Mouse (Mus musculus) mouse embryonic stem cell (cell line): Measurements from ENCODE around the gene Tssk3.
"Not testable (repeated sequence)": the region's sequence is repeated elsewhere in the genome, so short reads cannot be mapped to it uniquely, and the experiment has no call there.

Source experiments
- in situ Hi-C, 2 experiments: fragments of 300-500 bp; cut with MboI; formaldehyde crosslinking; loops; 1 replicate in 1 of 2; 3 replicates in 1 of 2; pipeline ENCODE4 v1.14.3; 2019 to 2020; ENCODE audit warnings: low sequenced_read_pairs in 2 of 2, low pct_unique_long_range_greater_than_20kb in 1 of 2, mixed read lengths in 1 of 2; ENCODE audit not compliant: unreplicated experiment in 1 of 2

Gene Tssk3

DNA sequence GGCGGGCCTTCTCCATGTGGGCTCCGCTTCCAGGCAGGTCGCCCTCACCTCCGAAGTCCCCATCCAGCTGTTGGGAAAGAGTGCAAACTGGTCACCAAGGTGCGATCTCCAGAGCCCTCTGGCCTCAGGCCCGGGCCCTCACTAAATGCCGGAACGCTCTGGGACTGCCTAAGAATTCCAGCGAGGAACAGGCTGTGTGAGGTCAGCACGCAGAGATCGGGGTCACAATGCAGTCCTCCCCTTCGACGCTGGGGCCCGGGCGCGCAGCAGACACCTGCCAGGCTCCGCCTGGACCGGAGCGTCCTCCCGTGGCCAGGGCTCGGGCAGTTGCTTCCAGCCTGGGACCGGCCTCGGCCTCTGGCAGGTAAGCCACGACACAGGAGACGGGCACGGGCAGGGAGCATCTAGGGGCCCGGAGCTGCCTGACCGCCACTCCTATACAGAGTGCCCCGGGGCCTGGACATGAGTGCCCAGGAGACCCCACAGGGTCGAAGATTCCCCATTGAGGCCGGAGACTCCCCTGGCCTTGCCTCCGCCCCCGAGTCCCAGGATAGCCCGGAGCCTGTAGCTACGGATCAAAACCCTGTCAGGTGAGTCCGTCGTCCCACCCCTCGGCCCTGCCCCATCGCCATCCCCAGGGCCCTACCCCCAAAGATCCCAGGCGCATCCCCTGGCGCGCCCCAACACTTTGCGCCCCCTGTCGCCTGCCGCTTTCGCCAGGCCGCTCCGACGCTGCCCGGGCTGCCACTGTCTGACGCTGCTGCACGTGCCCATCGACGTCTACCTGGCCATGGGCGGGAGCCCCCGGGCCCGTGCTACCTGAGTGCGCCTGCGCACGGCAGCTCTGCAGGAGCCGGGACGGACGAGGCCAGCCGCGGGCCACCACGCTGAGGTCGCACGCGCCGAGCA lies at the start of gene Tssk3, which contains the start of gene Fam229a:
Gene Tssk3, minus strand, starts transcription at position 51 of the 909 bp plus-strand sequence.
Gene Fam229a, plus strand, starts transcription at position 219 of the 909 bp plus-strand sequence.
- in situ Hi-C loops: no loop called here

GRCm38 (mm10) chr4:129540012-129540411 lies 49.2 kb upstream of the Tssk3 start:
- in situ Hi-C loops: no loop called here

DNA sequence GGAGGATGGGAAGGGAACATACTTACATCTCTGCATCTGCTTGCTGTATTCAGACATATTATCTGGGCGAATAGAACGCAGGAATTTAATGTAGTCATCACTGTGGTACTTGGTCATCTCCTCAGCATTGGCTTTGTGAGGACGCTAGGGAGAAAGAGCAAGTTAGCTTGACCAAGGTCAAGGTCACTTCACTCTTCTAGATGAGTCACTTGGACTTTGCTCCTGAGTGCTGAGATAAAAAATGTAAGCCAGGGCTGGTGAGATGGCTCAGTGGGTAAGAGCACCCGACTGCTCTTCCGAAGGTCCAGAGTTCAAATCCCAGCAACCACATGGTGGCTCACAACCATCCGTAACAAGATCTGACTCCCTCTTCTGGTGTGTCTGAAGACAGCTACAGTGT lies 38.1 kb upstream of the Tssk3 start:
- in situ Hi-C loops: not testable (repeated sequence)

GRCm38 (mm10) chr4:129525889-129526288 lies 35.1 kb upstream of the Tssk3 start:
- in situ Hi-C loops: no loop called here

DNA sequence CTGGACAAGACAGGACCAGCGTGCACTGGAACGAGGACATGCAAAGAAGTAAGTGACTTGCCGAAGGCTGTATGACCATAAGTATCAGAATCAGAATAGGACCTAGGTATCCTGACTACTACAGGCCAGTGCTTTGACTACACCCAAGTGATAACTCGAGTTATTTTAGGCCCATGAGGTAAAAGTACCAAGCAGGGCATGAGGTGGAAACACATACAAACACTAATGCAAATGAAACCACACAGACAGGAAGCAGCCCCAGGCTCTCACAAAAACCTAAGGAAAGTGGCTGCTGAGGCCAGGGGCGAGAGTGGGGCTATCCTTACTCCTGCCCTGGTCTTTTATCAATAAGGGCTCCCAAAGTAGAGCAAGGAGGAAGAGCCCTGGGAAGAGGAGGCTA lies 34.5 kb upstream of the Tssk3 start:
- in situ Hi-C loops: no loop called here

GRCm38 (mm10) chr4:129518519-129518918 lies 27.7 kb upstream of the Tssk3 start:
- in situ Hi-C loops: no loop called here

- in situ Hi-C loops: no loop called here
Measured at GRCm38 (mm10) chr4:129516925-129517324, 26.1 kb upstream of the Tssk3 start.

DNA sequence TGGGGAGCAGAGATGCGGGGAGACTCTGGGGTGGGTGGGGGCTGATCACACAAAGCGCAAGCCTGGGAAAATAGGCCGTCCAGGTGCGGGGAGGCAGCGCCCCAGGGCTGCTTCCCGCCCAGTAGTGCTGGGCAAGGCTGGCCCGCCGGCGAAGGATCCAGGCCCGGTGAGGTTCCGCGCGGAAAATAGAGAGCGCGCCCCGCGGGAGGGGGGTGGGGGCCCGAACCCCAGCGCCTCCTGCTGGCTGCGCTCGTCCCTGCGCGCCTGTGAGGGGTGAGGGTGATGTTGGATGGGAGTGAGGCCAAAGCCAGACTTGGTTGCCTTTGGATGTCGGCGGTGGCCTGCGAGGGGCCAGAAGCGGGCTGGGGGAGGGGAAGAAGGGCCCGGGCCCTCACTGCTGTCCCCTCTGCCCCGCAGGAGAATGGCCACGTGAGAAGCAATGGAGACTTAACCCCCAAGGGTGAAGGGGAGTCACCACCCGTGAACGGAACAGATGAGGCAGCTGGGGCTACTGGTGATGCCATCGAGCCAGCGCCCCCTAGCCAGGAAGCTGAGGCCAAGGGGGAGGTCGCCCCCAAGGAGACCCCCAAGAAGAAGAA lies 23.6 kb upstream of the Tssk3 start:
- in situ Hi-C loops: no loop called here

GRCm38 (mm10) chr4:129513891-129514290 lies 23.1 kb upstream of the Tssk3 start:
- in situ Hi-C loops: no loop called here

DNA sequence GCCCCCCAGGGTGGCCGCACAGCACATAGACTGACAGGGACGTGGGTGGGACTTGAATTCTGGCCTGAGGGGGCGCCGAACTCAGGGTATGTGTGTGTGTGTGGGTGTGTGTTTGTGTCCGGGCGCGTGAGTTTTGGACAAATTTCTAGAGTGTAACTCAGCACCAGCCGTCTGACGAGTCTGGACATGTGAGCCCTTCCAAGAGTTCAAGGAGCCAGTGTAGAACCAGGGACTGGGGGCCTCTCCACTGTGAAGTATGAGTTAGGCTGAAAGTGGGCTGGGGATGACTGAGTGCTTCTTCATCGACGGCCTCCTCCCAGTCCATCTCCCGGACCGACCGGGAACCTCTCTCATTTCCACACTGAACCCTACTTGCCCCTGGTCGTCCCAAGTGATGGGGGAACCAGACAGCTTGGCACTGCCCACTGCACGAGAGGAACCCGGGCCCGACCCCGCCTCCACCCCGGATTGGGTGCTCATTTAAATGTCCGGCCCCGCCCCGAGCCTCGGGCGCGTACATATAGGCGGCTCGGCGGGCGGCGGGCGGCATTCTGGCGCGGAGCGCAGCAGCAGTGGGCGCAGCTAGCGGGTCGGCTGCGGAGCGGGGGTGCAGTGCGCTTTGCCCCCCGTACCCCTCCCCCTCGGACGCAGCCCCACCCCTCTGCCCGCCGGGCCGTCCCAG lies 22.4 kb upstream of the Tssk3 start, which contains the start of gene Marcksl1:
Gene Marcksl1, plus strand, starts transcription at position 496 of the 682 bp plus-strand sequence.
- in situ Hi-C loops: no loop called here

DNA sequence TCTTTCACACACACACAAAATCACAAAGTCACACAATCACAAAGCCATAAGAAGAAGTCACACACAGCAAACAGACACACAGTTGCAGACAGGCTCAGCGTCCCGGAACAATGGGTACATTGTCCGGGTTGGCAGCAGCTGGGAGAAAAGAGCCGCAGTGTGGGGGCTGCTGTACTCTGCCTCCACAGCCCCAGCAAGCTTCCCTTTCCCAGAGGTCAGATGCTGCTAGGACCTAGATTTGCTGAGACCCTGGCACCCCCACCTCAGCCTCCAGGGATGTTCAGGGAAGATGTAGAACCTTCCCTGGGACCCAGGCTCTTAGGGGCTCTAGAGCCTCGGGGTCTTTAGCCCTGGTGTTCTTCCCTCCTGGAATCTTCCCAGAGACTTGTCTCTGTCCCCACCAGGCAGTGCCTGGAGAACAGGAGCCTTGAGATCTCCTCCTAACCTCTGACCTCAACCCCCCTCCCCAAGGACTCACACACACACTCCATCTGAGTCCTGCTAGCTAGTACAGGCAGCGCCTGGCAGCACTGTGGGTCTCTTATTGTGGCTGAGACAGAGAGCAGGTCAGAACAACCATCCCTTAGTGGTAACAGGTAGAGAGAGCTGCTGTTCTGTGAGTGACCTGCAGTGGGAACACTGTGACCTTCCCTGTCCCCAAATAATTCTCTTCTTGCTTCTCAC lies 20.7 kb upstream of the Tssk3 start:
- in situ Hi-C loops: no loop called here

- in situ Hi-C loops: no loop called here
Measured at GRCm38 (mm10) chr4:129510723-129511412, 20.0 kb upstream of the Tssk3 start.

DNA sequence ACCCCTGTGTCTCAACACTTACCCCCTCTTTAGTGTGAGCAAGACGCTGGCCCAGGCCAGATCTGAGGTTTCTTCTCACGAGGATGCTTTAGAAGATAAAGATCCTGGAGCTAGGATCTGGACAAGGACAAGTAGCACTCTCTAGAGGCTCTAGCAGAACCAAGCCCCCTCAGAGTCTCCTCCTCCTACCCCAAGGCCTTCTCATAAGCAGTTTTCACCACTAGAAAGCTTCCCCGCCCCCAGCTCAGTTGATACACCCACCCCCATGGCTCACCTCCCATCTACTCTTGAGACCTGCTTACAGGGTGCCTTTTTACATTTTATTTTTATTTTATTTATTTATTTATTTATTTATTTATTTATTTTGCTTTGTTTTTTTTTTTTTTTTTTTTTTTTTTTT lies 18.8 kb upstream of the Tssk3 start:
- in situ Hi-C loops: no loop called here

DNA sequence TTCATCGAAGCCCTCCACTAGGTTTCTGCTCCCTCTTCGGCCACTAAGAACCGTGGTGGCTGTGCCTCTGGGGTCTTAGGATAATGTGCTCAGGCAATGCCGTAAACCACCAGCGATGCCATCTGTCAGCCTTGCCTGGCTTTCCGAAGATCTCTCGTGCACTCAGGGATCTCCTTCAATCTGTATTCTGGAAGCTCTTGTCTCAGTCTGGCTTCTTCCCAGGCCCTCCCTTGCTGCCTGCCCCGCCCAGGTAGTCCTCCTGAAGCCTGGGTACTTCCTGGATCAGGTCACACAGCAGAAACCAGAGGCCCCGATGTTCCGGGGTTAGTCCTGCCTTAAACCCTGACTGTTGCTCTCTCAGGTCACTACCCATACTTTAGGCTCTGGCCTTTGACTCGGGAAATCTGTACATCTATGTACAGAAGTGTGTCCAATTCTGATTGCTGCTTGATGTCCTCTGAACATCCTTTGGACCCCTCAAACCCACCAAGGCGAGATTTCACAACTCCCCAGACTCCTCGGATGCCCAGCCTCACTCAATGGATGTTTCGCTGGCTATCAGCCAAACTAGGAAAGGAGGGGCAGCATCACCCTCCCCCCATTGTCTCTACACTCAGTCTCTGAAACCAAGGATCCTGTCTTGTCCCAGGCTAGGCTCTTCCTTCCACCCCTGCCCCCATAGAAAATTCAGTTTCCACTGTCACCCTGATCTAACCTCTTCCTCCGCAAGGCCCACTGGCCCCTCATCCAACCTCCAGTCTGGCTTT lies 18.2 kb upstream of the Tssk3 start:
- in situ Hi-C loops: no loop called here

GRCm38 (mm10) chr4:129508237-129508515 lies 17.4 kb upstream of the Tssk3 start:
- in situ Hi-C loops: no loop called here

- in situ Hi-C loops: no loop called here
Measured at GRCm38 (mm10) chr4:129507434-129508236, 16.8 kb upstream of the Tssk3 start.

GRCm38 (mm10) chr4:129505511-129505910 lies 14.7 kb upstream of the Tssk3 start:
- in situ Hi-C loops: no loop called here
